Mouse (Mus musculus): ENCODE results near the gene Cyp2a4. TPM values are rescaled to one million over a fixed set of nuclear protein-coding genes. Genes with fewer than 3 reads are reported as not detected.
"Not testable (repeated sequence)": the region's sequence is repeated elsewhere in the genome, so short reads cannot be mapped to it uniquely, and the experiment has no call there.

Gene Cyp2a4
- polyA plus RNA-seq (2012; rRNA removed) = not detected in 2 replicates
- not detected in 2 replicates for polyA plus RNA-seq (2014; fragmentation: Nextera tagmentation; extraction: Ambion mirVana)

GRCm38 (mm10) chr7:26306926-26307325 is at the start of gene Cyp2a4:
Gene Cyp2a4 (plus strand): TSS chr7:26307169.
- H3K4me3 ChIP-seq (replicated peaks; ENCODE audit: low read length); H3K9me3 ChIP-seq (ENCODE audit: control insufficient read depth, low read length); H3K4me2 ChIP-seq (replicated peaks; ENCODE audit: low read depth, low read length, severe bottlenecking); H3K27me3 ChIP-seq (ENCODE audit: control insufficient read depth, insufficient read depth, low read length); H3K9ac ChIP-seq (ENCODE audit: low read depth, low read length, severe bottlenecking); H3K27ac ChIP-seq (replicated peaks; ENCODE audit: low read depth, low read length); H3K36me3 ChIP-seq (ENCODE audit: control insufficient read depth, insufficient read depth, low read length); DNase-seq (ENCODE audit: low spot score); H3K4me1 ChIP-seq (ENCODE audit: control insufficient read depth, insufficient read depth, low read length); ATAC-seq (ENCODE audit: low FRiP score, low read depth): not testable (repeated sequence)
- 54% methylated on average over 2 of the region's 2 CpGs for WGBS

GRCm38 (mm10) chr7:26260034-26260433 is 46.9 kb upstream of the Cyp2a4 start, which contains the start of gene Vmn1r184:
Gene Vmn1r184 (plus strand): TSS chr7:26260334.
- 80% methylated on average over 1 of the region's 1 CpGs for WGBS
- H3K4me3 ChIP-seq (replicated peaks; ENCODE audit: low read length); DNase-seq (ENCODE audit: low spot score); H3K4me1 ChIP-seq (ENCODE audit: control insufficient read depth, insufficient read depth, low read length); H3K9me3 ChIP-seq (ENCODE audit: control insufficient read depth, low read length); H3K4me2 ChIP-seq (replicated peaks; ENCODE audit: low read depth, low read length, severe bottlenecking); H3K27ac ChIP-seq (replicated peaks; ENCODE audit: low read depth, low read length); ATAC-seq (ENCODE audit: low FRiP score, low read depth); H3K27me3 ChIP-seq (ENCODE audit: control insufficient read depth, insufficient read depth, low read length); H3K36me3 ChIP-seq (ENCODE audit: control insufficient read depth, insufficient read depth, low read length); H3K9ac ChIP-seq (ENCODE audit: low read depth, low read length, severe bottlenecking): not testable (repeated sequence)

- not testable (repeated sequence) for DNase-seq (ENCODE audit: low spot score); H3K9me3 ChIP-seq (ENCODE audit: control insufficient read depth, low read length); H3K4me3 ChIP-seq (replicated peaks; ENCODE audit: low read length); H3K9ac ChIP-seq (ENCODE audit: low read depth, low read length, severe bottlenecking); ATAC-seq (ENCODE audit: low FRiP score, low read depth); H3K4me2 ChIP-seq (replicated peaks; ENCODE audit: low read depth, low read length, severe bottlenecking); H3K4me1 ChIP-seq (ENCODE audit: control insufficient read depth, insufficient read depth, low read length); H3K27ac ChIP-seq (replicated peaks; ENCODE audit: low read depth, low read length); H3K36me3 ChIP-seq (ENCODE audit: control insufficient read depth, insufficient read depth, low read length); H3K27me3 ChIP-seq (ENCODE audit: control insufficient read depth, insufficient read depth, low read length)
- 85% methylated on average over 8 of the region's 8 CpGs for WGBS
Observed at GRCm38 (mm10) chr7:26303429-26304166, 3.4 kb upstream of the Cyp2a4 start.

- not testable (repeated sequence) for H3K27ac ChIP-seq (replicated peaks; ENCODE audit: low read depth, low read length); ATAC-seq (ENCODE audit: low FRiP score, low read depth); H3K4me1 ChIP-seq (ENCODE audit: control insufficient read depth, insufficient read depth, low read length)
Observed at GRCm38 (mm10) chr7:26311786-26312185, 4.8 kb downstream of the Cyp2a4 start.

GRCm38 (mm10) chr7:26315194-26315593 is 8.2 kb downstream of the Cyp2a4 start:
- not testable (repeated sequence) for H3K27me3 ChIP-seq (ENCODE audit: control insufficient read depth, insufficient read depth, low read length); DNase-seq (ENCODE audit: low spot score); H3K36me3 ChIP-seq (ENCODE audit: control insufficient read depth, insufficient read depth, low read length); H3K4me2 ChIP-seq (replicated peaks; ENCODE audit: low read depth, low read length, severe bottlenecking); H3K27ac ChIP-seq (replicated peaks; ENCODE audit: low read depth, low read length); H3K9me3 ChIP-seq (ENCODE audit: control insufficient read depth, low read length); H3K4me3 ChIP-seq (replicated peaks; ENCODE audit: low read length); ATAC-seq (ENCODE audit: low FRiP score, low read depth); H3K9ac ChIP-seq (ENCODE audit: low read depth, low read length, severe bottlenecking); H3K4me1 ChIP-seq (ENCODE audit: control insufficient read depth, insufficient read depth, low read length)
- WGBS = 87% methylated on average over 2 of the region's 2 CpGs

More at GRCm38 (mm10) chr7:26311786-26312185, 4.8 kb downstream of the Cyp2a4 start:
- not testable (repeated sequence) for H3K36me3 ChIP-seq (ENCODE audit: control insufficient read depth, insufficient read depth, low read length); DNase-seq (ENCODE audit: low spot score); H3K4me2 ChIP-seq (replicated peaks; ENCODE audit: low read depth, low read length, severe bottlenecking); H3K9ac ChIP-seq (ENCODE audit: low read depth, low read length, severe bottlenecking); H3K27me3 ChIP-seq (ENCODE audit: control insufficient read depth, insufficient read depth, low read length); H3K4me3 ChIP-seq (replicated peaks; ENCODE audit: low read length); H3K9me3 ChIP-seq (ENCODE audit: control insufficient read depth, low read length)
- 81% methylated on average over 4 of the region's 4 CpGs for WGBS

GRCm38 (mm10) chr7:26315809-26316208 is 8.8 kb downstream of the Cyp2a4 start:
- H3K9ac ChIP-seq (ENCODE audit: low read depth, low read length, severe bottlenecking); H3K4me3 ChIP-seq (replicated peaks; ENCODE audit: low read length); H3K9me3 ChIP-seq (ENCODE audit: control insufficient read depth, low read length); H3K4me1 ChIP-seq (ENCODE audit: control insufficient read depth, insufficient read depth, low read length); H3K27ac ChIP-seq (replicated peaks; ENCODE audit: low read depth, low read length); ATAC-seq (ENCODE audit: low FRiP score, low read depth); H3K36me3 ChIP-seq (ENCODE audit: control insufficient read depth, insufficient read depth, low read length); H3K27me3 ChIP-seq (ENCODE audit: control insufficient read depth, insufficient read depth, low read length); DNase-seq (ENCODE audit: low spot score); H3K4me2 ChIP-seq (replicated peaks; ENCODE audit: low read depth, low read length, severe bottlenecking): not testable (repeated sequence)
- WGBS = 80% methylated on average over 4 of the region's 4 CpGs

- 62% methylated on average over 3 of the region's 3 CpGs for WGBS
- H3K4me1 ChIP-seq (ENCODE audit: control insufficient read depth, insufficient read depth, low read length); H3K4me3 ChIP-seq (replicated peaks; ENCODE audit: low read length); H3K9me3 ChIP-seq (ENCODE audit: control insufficient read depth, low read length); ATAC-seq (ENCODE audit: low FRiP score, low read depth); H3K4me2 ChIP-seq (replicated peaks; ENCODE audit: low read depth, low read length, severe bottlenecking); DNase-seq (ENCODE audit: low spot score); H3K36me3 ChIP-seq (ENCODE audit: control insufficient read depth, insufficient read depth, low read length); H3K27ac ChIP-seq (replicated peaks; ENCODE audit: low read depth, low read length); H3K27me3 ChIP-seq (ENCODE audit: control insufficient read depth, insufficient read depth, low read length); H3K9ac ChIP-seq (ENCODE audit: low read depth, low read length, severe bottlenecking): not testable (repeated sequence)
Observed at GRCm38 (mm10) chr7:26320361-26320760, 13.4 kb downstream of the Cyp2a4 start.

GRCm38 (mm10) chr7:26350177-26350576 is 43.2 kb downstream of the Cyp2a4 start:
- not testable (repeated sequence) for H3K9me3 ChIP-seq (ENCODE audit: control insufficient read depth, low read length); H3K27ac ChIP-seq (replicated peaks; ENCODE audit: low read depth, low read length); ATAC-seq (ENCODE audit: low FRiP score, low read depth); H3K9ac ChIP-seq (ENCODE audit: low read depth, low read length, severe bottlenecking); H3K4me2 ChIP-seq (replicated peaks; ENCODE audit: low read depth, low read length, severe bottlenecking); DNase-seq (ENCODE audit: low spot score); H3K27me3 ChIP-seq (ENCODE audit: control insufficient read depth, insufficient read depth, low read length); H3K4me3 ChIP-seq (replicated peaks; ENCODE audit: low read length); H3K36me3 ChIP-seq (ENCODE audit: control insufficient read depth, insufficient read depth, low read length); H3K4me1 ChIP-seq (ENCODE audit: control insufficient read depth, insufficient read depth, low read length)

Measured in limb, embryonic 14.5 days (tissue).